Mouse (Mus musculus) frontal cortex, postnatal 10 days (tissue): ENCODE data around the gene Nfix.
A peak's percentile ranks its signal among the peaks of the same experiment; 100 is the strongest.

Experiments
- DNase-seq, 2 experiments: peaks; one replicate each; pipeline ENCODE4 v3.0.0; 2022; ENCODE audit warnings: low spot score in 2 of 2, mixed read lengths in 1 of 2

Gene Nfix

DNA sequence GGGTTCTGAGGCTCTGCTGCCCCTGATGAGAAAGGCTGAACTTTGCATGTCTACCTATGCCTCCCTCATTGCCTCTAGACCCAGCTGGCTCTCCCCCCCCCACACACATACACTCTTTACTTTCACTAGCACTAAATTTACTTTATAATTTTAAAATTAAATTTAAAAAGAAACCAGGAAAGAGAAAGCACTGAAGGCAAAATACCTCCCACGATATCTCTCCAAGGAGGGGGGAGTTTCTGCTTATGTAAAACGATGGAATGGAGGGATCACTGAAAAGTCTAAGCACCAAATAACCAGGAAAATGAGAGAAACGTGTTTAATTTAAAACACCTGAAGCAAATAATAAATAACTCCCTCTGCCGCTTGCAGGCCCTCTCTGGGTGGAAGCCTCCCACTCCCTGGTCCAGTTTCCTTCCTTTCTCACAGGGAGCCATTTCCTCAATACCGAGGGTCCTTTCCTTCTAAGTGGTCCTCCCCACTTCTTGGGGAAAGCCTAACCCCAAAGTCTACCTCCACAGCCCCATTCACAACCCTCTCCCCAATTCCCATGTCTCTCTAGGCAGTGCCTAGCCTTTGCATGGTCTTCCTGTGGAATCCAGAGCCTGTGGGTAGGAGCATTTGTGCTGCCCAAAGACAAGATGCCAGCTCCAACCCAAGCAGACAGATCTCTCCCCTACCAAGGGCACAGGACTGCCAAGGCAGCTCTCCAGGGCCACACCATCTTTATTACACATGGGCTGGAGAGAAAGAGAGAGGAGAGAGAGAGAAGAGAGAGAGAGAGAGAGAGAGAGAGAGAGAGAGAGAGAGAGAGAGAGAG, 18.2 kb downstream of the Nfix start:
- DNase-seq: no peak

DNA sequence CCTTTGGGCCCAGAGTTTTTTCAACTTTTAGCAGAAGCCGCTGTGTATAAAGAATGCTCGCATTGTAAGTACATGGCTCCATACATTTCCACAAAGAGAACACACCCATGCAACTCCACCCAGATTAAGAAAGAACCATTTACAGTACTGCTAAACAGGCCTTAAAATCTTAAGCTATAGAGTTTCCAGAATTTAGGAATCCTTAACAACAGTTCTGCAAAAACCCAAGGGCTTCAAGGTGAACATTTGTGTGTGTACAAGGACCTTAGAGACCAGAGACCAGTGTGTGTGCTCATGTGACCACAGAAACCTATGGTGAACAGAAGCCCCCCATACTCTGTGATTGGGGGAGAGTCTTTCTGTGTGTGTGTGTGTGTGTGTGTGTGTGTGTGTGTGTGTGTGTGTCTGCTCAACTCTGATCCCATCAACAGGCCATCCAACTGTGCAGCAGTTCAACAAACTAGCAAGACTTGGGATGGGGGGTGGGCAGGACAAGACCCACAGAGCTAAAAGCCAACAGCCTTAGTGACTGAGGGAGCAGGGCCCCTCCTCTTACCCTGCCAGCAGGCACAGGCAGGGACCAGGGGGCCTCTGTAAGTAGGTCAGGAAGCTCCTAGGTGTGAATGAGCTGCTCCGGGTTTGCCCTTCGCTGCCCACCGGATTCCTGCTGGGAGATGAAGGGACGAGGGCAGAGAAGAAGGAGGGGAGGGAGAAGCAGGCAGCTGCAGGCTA, 19.0 kb downstream of the Nfix start:
- no peak for DNase-seq

DNA sequence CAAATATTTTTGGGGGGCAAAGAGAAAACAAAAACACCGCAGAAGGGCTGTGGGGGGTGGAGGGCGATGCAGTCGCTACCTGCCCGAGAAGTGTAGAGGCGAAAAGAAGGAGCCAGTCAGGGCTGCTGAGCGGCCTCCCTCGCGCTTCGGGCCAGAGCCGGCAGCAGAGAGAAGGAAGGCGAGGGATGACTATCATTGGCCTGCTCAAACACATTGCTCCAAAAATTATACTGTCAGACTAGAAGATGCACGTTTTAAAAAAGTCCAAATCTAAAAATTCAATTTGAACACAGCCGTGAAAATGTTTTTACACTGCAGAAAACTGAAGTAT, 20.0 kb downstream of the Nfix start:
- no peak for DNase-seq

DNA sequence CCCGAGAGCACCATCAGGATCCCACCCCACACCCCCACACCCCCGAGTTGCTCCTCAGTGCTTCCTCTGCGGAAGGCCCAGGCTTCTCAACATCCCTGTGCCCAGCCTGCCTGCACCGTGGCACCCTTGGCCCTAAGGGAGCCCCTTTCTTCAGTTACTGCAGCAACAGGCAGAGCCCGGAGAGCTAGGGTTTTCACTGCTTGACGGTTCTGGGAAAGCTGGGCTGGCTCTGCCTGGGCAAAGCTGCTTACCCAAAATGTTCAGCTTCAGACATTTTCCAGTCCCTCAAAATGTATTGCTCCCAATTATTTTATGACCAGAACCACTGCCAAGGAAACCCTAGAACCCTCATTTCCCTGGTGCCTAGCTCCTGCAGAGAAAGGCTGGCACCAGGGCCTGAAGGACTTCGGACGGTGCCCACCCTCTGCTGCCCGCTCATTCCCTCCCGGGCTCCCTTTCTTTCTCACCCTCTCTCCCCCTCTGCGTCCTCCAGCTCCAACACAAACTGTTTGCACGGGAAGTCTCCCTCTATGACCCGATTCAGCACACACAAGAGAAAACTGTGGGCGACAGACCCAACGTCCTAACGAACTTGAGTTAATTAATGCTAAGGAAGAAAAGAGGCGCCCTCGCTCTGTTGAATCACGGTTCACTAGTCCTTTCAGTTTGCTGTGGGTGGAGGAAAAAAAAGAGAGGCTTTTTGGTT, 20.5 kb downstream of the Nfix start:
- DNase-seq: no peak

DNA sequence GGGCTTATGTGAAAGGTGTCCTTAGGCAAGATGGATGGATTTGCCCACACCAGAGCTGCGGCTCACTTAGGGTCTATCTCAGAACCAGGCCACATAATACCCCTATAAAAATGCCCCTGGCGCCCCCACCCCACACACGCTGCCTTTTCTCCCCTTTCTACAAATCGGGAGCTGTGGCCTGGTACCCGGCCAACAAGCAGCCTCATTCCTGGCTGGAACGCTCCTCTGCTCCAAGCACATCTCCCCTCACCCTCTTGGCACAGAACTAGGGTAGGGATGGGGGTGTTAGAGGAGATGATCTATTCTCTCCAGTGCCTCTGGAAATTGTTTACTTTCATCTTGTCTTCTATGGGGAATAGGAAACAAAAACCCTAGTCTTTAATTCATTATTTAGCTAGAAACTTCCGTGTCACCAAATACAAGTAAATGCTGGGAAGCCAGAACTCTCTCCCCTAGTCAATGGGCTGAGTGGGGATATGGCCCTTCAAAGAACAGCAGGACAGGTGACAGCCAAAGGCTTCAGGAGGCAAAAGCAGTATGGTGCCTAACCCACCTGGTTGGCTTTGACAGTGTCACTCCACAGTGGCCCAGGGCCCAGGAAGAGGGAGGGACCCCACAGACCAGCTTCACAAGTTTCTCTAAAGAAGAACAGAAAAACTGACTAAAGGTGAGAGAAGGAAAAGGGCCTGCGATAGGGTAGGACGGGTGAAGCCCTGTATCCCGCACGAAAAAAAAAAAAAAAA, 21.3 kb downstream of the Nfix start:
- no peak for DNase-seq

DNA sequence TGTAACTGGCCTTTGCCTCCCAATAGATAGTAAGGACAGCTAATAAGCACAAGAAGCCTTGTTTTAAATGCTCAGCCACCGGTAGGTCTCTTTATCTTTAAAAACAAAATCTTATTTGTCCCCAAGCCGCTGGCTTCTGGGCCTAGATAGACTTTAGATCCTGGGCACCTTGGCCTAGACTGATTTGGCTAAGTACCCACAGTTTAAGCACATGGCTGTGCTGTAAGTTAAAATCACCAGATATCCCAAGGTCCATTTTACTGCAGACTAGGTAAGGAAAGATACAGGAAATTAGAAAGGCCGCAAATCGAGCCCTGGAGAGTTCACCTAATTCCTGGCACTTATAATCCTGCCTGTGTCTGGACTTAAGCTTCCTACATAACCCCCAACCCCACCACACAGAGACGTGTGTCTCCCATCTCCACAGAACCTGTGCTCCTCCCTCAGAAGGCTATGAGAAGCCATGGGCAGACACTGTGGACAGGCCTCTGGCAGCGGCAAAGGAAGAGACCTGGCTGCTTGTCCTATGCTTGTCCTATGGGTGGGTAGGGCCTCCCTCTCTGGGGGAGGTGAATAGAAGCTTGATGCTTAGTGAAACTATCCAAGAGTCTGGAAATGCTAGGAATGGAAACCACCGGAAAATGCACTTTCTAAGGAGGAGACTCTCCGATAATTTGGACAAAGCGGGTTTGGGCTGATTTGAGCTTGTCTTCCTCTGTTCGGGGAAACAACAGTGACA, 22.1 kb downstream of the Nfix start:
- no peak for DNase-seq

DNA sequence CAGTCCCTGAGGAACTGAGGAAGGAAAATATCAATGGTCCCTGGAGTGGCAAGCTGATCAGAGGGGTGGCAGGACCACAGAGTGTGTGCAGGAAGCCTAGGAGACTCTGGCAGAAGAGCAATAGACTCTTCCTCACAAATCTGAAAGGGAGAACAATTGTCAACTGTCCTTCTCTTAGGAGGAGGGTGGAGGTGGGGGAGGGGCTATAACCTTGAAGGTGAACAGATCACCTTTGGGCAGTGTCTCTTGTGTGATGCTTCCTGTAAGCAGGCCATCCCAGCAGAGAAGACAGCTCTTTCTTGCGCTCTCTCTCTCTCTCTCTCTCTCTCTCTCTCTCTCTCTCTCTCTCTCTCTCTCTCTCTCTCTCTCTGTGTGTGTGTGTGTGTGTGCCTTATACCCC, 23.6 kb downstream of the Nfix start:
- no peak for DNase-seq

DNA sequence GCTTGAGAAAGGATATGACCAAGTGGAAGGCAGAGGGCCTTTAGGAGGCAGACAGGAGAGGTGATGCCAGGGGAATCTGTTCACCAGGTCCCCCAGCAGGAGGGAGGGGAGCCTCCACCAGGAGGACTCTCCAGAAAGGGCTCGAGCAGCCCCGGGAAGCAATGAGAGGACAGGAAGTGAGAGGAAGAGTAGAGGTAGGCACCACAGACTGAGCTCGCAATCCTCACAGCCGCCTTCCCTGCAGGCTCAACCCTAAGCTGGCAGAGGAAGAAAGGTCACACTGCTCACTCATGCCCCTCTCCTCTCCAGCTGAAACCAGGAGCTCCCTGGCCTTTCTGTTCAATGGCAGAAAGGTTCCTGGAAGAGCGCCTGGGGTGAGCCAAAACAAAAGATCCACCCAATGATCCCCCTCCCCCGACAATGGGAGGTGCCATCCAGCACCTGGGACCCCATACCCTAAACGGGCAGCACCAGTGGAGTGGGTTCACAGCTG, 24.5 kb downstream of the Nfix start:
- no peak for DNase-seq

DNA sequence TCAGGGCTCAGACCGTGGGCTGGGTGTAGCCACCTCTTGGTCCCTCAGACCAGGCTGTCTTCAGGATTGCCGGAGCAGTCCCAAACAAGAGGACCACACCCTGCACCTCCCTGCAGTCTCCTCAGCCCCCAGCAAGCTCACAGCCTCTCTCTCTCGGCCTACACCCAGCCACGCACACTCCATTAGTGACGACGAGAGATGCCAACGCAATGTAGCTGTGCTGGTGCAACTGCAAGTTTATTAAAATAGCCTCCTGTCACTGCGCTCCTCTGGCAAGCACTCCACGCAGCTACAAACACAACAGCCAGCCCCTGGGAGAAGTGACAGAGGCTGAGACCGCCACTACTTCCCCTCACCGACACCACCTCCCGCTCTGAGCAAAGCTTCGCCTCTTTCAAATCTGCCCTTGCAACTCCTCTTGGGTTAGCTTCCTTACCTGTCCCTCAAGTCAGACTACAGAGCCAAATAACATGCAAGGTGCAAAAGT, 25.0 kb downstream of the Nfix start:
- DNase-seq: no peak

DNA sequence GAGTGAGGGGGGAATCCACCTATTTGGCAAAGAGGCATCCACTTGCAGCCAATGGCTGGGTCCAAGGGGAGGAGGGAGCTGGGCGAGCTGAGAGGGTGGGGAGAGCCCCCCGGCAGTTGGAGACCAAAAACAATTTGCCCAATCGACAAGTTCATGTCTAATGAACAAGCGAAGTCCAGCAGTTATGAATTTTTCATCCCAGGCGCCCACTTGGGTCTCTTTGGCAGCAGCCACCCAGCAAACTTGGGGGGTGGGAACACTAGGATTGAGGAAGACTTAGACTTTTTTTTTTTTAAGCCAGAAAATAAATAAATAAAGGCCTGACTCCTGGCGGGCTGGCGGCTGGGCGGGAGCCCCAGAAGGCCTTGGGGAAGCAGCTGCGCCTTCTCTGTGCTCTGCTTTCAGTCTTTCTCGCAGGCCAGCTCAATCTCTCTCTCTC, 25.7 kb downstream of the Nfix start:
- peak; percentile 73 to 80 for DNase-seq

DNA sequence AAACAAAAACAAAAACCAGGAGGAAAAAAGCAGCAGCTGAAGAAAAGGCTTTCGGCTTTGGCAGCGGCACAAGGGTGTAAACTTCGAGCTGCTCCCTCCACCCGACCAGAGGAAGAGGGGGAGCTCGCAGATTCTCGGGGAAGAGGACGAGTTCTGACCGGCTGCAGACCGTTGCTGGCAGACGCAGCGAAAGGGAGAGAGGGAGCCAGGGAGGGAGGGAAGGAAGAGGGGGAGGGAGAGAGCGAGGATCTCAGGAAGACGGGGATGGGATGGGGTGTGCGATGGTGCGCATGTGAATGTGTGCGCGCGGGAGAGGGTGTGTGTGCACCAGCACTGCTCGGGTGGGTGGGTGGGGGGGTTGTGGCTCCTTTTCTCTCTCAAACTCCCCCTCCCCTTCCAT, 26.3 kb downstream of the Nfix start:
- DNase-seq: peak; percentile 78 to 84

DNA sequence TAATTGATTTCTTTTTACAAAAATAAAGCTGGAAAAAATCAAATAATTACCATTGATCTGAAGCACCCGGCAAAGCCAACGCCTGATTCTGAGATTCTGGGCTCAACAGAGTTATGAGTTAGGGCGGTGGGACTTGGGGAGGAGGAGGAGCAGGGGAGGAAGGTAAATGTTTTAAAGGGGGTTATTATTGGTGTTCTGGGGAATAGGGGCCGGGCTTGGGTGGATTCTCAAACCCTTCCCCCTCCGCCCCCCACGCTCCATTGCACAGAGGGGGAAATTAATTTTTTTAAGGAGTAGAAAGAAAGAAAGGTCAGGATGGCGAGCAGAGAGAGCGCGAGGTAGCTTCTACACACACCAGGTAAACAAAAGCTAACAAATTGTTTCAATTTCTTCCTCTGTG, 26.8 kb downstream of the Nfix start:
- DNase-seq: no peak

DNA sequence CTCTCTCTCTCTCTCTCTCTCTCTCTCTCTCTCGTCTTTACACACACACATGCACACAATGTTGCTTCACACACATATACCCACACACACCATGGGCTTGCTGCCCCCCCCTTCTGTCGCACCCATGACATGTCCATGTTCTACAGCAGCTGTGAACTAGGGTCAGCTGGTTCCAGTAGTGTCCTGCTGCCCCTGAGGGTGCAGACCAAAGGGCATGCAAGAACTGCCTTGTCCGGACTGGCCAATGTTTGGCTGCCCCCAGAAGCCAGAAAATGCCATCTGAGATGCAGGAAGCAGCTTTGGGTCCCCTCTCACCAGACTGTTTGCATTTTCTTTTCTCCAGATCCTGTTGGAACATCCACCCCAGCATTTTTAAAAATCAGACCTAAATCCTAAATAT, 27.5 kb downstream of the Nfix start:
- no peak for DNase-seq

DNA sequence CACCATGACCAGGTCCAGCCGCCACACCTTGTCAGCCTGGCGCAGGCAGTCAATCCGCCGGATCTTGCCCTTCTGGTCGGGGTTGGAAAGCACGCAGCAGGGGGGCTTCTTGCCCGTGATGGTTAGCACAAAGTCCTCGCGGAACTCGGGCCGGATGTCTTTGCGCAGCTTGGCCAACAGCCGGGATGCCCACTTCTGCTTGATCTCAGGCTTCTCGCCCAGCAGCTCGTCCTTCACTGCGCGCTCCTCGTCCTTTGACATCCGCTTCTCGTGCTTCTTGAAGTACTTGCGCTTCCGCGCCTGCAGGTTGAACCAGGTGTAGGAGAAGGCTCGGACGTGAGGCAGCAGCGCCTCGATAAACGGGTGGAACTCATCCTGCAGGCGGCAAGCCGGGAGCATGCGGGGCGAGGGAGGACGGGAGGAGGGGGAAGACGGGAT, 28.2 kb downstream of the Nfix start:
- no peak for DNase-seq

DNA sequence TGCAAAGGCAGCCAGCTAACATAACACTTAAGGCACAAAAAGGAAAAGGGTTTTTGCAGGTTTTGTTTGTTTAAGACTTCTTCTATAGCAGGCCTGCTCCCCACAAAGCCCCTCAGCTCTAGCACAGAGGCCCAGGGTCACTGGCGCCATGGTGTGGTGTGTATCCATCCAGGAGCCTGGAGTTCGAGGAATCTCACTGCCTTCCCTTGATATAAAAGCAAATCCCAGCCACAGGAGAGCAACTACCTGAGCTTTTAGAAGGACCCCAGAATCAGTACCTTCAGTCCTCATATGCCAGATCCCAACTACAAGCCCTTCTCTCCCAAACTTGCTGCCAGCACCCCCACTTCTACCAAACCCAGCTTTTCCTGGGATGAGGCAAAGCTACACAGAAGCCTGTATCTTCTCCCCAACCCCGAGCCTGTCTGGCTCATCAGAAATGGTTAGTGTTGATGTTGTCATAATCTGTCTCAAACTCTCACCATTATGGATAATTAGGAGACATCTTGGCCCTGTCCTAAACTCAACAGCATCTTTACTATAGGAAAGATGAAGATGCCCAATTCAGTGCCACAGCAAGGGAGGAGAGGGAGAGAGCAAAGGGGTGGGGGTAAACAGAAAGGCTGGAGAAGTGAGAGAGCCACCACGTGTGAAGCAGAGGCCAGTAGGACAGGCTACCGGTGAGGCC, 29.0 kb downstream of the Nfix start:
- no peak for DNase-seq

DNA sequence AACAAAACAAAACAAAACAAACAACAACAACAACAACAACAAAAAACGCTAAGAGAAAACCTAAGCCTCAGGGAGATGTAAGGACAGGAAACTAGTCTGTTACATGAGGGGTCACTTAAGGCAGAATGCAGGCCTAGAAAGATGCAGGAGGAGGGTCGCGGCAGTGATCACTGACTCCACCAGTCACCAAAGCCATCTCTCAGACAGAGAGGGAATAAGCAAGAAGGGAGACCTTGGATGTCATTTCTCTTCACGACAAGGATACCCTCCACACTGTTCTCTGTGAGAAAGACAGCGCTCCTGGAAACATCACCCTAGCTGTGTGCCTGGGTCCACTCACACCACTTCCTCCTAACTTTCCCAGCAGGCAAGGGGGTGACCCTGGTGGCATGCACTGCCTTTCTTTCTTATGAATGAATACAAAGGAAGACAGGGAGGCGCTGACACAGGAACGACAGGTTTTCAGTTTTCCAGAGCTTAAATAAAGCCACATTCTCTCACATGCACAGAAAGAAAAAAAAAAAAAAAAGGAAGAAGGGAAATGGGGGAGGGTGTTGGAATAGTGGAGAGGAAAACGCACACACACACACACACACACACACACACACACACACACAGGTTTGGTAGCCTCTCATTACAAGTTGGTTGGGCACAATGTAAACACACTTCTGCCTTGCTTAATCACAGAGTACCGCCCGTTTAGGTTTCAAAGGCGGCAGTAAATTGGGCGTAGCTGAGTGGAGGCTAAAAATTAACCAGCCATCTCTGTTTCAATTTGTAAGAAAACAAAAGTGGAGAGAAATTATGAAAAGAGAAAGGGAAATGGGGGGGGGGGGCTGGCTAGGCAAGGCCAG, 29.8 kb downstream of the Nfix start:
- no peak for DNase-seq

DNA sequence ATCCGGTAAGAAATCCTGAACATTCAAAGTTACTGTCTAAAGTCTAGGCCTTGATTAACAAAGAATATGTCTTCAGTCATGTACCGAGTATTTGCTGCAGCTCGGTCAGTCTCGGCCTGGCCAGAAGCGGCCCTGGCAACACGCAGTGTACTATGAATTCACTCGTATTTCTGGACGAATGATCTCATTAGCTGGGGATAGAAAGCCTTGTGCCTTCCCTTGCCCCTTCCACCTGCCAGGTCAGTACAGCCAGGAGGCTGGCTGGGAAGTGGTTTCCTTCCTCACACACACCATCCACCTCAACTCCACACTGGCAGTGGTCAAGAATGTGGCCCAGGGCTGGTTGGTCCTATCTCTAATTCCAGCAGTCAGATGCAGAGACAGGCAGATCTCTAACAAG, 30.8 kb downstream of the Nfix start:
- no peak for DNase-seq

DNA sequence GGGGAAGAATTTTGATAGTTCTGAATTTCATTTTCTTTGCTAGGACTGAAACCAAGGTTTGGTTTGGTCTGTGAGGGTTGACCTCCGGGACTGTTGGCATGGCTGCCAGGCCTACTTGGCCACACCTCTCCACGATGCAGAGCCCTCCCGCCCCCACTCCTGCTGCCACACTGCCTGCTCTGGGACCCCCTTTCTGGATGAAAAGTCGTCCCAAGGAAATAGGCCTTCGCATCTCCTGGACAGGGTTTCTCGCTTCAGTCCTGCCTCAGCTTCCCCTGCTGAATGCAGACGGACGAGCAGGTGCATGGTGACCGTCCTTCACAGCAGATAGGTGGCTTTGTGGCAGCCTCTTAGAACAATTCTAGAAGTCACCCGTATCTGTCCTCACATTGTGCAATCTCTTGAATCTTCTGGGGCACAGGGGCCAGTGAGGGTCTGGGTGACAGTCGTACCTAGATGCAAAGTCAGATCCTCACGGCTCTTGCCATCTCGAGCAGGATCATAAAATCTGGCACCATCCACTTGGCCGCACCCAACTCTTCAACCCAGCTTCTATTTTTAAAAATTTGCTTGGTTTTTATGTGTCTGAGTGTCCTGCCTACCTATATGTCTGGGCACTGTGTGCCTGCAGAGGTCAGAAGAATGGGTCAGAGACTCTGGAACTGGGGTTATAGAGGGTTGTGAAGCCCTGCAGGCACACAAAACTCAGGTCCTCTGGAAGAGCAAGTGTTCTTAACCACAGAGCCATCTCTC, 31.6 kb downstream of the Nfix start:
- no peak for DNase-seq

DNA sequence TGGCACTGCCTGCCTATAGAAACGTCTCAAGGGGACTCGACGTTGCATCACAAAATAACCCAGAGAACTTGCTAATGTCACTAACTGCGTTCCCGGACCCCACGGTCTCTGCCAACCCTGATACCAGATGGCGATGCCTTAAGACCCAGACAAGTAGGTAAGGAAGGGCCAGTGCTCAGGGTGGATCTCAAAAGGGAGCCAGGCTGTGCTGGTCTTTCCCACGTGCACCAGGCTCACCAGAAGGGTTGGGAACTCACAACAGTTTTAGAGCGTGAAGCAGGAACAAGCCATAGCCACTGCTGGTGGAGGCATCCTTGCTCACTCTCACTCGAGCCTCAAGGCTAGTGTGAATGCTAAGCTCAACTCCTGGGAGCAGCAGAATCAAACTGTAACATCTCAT, 32.9 kb downstream of the Nfix start:
- no peak for DNase-seq
